10 mouse cellular contexts compared by ENCODE assay signal in genomic region chr3:131470837-131471236, GRCm38 (mm10). TPM values are rescaled to one million over a fixed set of nuclear protein-coding genes. Genes with fewer than 3 reads are reported as not detected.
DNase-seq lines count a peak whose midpoint lies in the region; ATAC-seq and TF ChIP-seq lines count a peak whose summit lies in the region.
"Had no signal": no experiment of that assay in that cellular context is flagged by ENCODE, and none has a peak within 500 bp of the region (broad histone marks: within the 10 kb centered on the region; RNA-seq: fewer than 3 reads in every experiment).

No protein-coding gene starts in this region.

- H3K4me2 ChIP-seq in kidney, postnatal 0 days (ENCODE audit: low read length): no peak overlapping the region
- no peak overlapping the region for H3K4me2 ChIP-seq in forebrain, embryonic 15.5 days (replicated peaks)
- H3K4me2 ChIP-seq in lung, embryonic 15.5 days: no peak overlapping the region
- H3K4me2 ChIP-seq in neural tube, embryonic 14.5 days (ENCODE audit: low read depth, low read length): no peak overlapping the region

- no peaks in the 10 kb centered on the region for H3K36me3 ChIP-seq in kidney, postnatal 0 days (ENCODE audit: insufficient read depth, low read length)
- H3K36me3 ChIP-seq in forebrain, embryonic 15.5 days: no peaks in the 10 kb centered on the region
- no peaks in the 10 kb centered on the region for H3K36me3 ChIP-seq in lung, embryonic 15.5 days
- no peaks in the 10 kb centered on the region for H3K36me3 ChIP-seq in neural tube, embryonic 14.5 days (ENCODE audit: control insufficient read depth, insufficient read depth, low read length)

- H3K4me3 ChIP-seq in kidney, postnatal 0 days (replicated peaks; ENCODE audit: low read depth, low read length): no peak overlapping the region
- H3K4me3 ChIP-seq in forebrain, embryonic 15.5 days: no peak overlapping the region
- no peak overlapping the region for H3K4me3 ChIP-seq in lung, embryonic 15.5 days
- H3K4me3 ChIP-seq in neural tube, embryonic 14.5 days (ENCODE audit: low read depth, low read length): no peak overlapping the region

- 43% methylated on average over 9 of the region's 9 CpGs for WGBS in kidney, postnatal 0 days
- 37% methylated on average over 9 of the region's 9 CpGs for WGBS in forebrain, embryonic 15.5 days
- 22% methylated on average over 9 of the region's 9 CpGs for WGBS in lung, embryonic 15.5 days
- WGBS in neural tube, embryonic 14.5 days: 21% methylated on average over 9 of the region's 9 CpGs

- no peaks in the 10 kb centered on the region for H3K9me3 ChIP-seq in kidney, postnatal 0 days (replicated peaks; ENCODE audit: low read length)
- H3K9me3 ChIP-seq in forebrain, embryonic 15.5 days: no peaks in the 10 kb centered on the region
- no peaks in the 10 kb centered on the region for H3K9me3 ChIP-seq in lung, embryonic 15.5 days
- H3K9me3 ChIP-seq in neural tube, embryonic 14.5 days (ENCODE audit: control insufficient read depth, low read length): no peaks in the 10 kb centered on the region

- 0 out of 2 replicates have a peak, but pooled peaks have one; percentile 37 for ATAC-seq in kidney, postnatal 0 days (replicated peaks; ENCODE audit: low FRiP score, low read depth)
- peak; percentile 41 for ATAC-seq in forebrain, embryonic 15.5 days (replicated peaks)
- ATAC-seq in lung, embryonic 15.5 days (ENCODE audit: borderline replicate concordance, extremely low read depth, low FRiP score, low TSS enrichment): peak; percentile 47; the same call in 1 of the 2 replicates
- peak; percentile 53 for ATAC-seq in neural tube, embryonic 14.5 days (ENCODE audit: low read depth)

- no peak for TF ChIP-seq CTCF in kidney, postnatal 0 days (IDR thresholded peaks at IDR 0.05; ENCODE audit: low read depth)

- no peak overlapping the region for H3K9ac ChIP-seq in kidney, postnatal 0 days (ENCODE audit: low read depth, low read length)
- H3K9ac ChIP-seq in forebrain, embryonic 15.5 days (replicated peaks): no peak overlapping the region
- H3K9ac ChIP-seq in lung, embryonic 15.5 days: no peak overlapping the region
- H3K9ac ChIP-seq in neural tube, embryonic 14.5 days (replicated peaks; ENCODE audit: low read depth, low read length): no peak overlapping the region

- DNase-seq in kidney, postnatal 0 days (ENCODE audit: low spot score): no peak
- no peak for DNase-seq in kidney, adult 9 months
- no peak for DNase-seq in ovary, adult 18-20 months (ENCODE audit: low spot score)
- DNase-seq in adrenal gland, adult 8-10 months: no peak
- DNase-seq in cerebellum, postnatal 25 days: no peak
- DNase-seq: cerebellum, adult 9-10 months; kidney, postnatal 36 days had no signal

- H3K27ac ChIP-seq in kidney, postnatal 0 days: no peak overlapping the region
- no peak overlapping the region for H3K27ac ChIP-seq in forebrain, embryonic 15.5 days (replicated peaks)
- no peak overlapping the region for H3K27ac ChIP-seq in lung, embryonic 15.5 days
- H3K27ac ChIP-seq in neural tube, embryonic 14.5 days (ENCODE audit: low read depth, low read length): no peak overlapping the region

- peaks cover 4% of the 10 kb centered on the region; the same call in 1 of the 2 replicates for H3K4me1 ChIP-seq in kidney, postnatal 0 days (replicated peaks; ENCODE audit: insufficient read depth, low read length)
- peaks cover 10% of the 10 kb centered on the region for H3K4me1 ChIP-seq in forebrain, embryonic 15.5 days
- no peaks in the 10 kb centered on the region for H3K4me1 ChIP-seq in lung, embryonic 15.5 days
- H3K4me1 ChIP-seq in neural tube, embryonic 14.5 days (ENCODE audit: control insufficient read depth, insufficient read depth, low read length): peaks cover 8% of the 10 kb centered on the region; the same call in 1 of the 2 replicates

- H3K27me3 ChIP-seq in kidney, postnatal 0 days (ENCODE audit: insufficient read depth, low read length): no peaks in the 10 kb centered on the region
- no peaks in the 10 kb centered on the region for H3K27me3 ChIP-seq in forebrain, embryonic 15.5 days
- H3K27me3 ChIP-seq in lung, embryonic 15.5 days: no peaks in the 10 kb centered on the region
- no peaks in the 10 kb centered on the region for H3K27me3 ChIP-seq in neural tube, embryonic 14.5 days (ENCODE audit: control insufficient read depth, insufficient read depth, low read length)

RNA-seq across cellular contexts. Expression of gene Sgms2, which starts 20.4 kb away (rescaled TPM):
- polyA plus RNA-seq in kidney, postnatal 0 days (2015; fragmentation: Nextera tagmentation; extraction: Ambion mirVana): 24.2 and 25.4 TPM in 2 replicates
- 0.47 and 1.1 TPM in 2 replicates for polyA plus RNA-seq in forebrain, embryonic 15.5 days (2015; fragmentation: Nextera tagmentation; extraction: Ambion mirVana)
- polyA plus RNA-seq in lung, embryonic 15.5 days (2015; fragmentation: Nextera tagmentation; extraction: Ambion mirVana): 2.9 and 3.5 TPM in 2 replicates
- polyA plus RNA-seq in neural tube, embryonic 14.5 days (2014; fragmentation: Nextera tagmentation; extraction: Ambion mirVana): 1.6 and 1.8 TPM in 2 replicates
- 1 to 10 TPM; 3.6 to 9.6 (median 6.1) TPM for total RNA-seq in adrenal gland, adult 8-10 months (2022)
